Mouse (Mus musculus): ENCODE measurements at regions not wholly inside any gene's neighbourhood (a gene's known extent, or its start where the extent isn't known, plus 50 kb on each side); places are given as distances from the start of the nearest gene placed in this dataset.

- H3K9me3 ChIP-seq (replicated peaks; ENCODE audit: low read length): no peaks in the 10 kb centered on the region
These were observed 53.3 kb upstream of the Tgfbr2 start for GRCm38 (mm10) chr9:116228443-116228842.

DNA sequence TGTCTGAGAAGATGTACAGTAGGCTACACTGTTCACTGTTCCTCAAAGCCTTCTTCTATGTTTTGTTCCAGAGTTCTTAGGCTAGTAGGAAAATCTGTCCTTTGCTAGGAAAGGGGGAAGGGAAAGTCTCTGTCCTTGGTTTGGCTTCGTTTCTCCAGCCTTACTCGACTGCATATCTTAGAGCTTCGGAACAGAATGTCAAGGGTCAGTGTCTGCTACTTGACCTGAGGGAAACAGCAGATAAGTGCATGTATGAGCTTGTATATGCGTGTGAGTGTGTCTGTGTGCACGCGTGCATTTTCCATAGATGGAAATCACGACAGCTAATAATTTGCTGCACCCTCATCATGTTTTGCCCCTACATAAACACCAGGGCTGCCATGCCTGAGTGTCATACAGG, 52.6 kb upstream of the Tgfbr2 start:
- H3K4me3 ChIP-seq (replicated peaks in 1 of 3; ENCODE audit: low read depth in 2 of 3, low read length in 2 of 3, poor library complexity in 1 of 3): no peak overlapping the region
- no peak for TF ChIP-seq MXI1 (IDR thresholded peaks at IDR 0.05; ENCODE audit: low read depth, low read length)
- TF ChIP-seq GABPA (IDR thresholded peaks at IDR 0.05; ENCODE audit: insufficient replicate concordance, low read depth, low read length): no peak
- no peak for TF ChIP-seq MYC (IDR thresholded peaks at IDR 0.05; ENCODE audit: low read depth, low read length)
- H3K27me3 ChIP-seq (replicated peaks): no peaks in the 10 kb centered on the region
- no peaks in the 10 kb centered on the region for H3K36me3 ChIP-seq (replicated peaks in 1 of 2; ENCODE audit: control insufficient read depth in 1 of 2, insufficient read depth in 1 of 2, low read length in 1 of 2)
- in situ Hi-C loops (cut with MboI; ENCODE audit: low pct_ligation_motif_present, low pct_unique_long_range_greater_than_20kb, low sequenced_read_pairs): no loop called here
- peaks cover 7 to 40% of the 10 kb centered on the region in 2 experiments for H3K4me1 ChIP-seq (ENCODE audit: control insufficient read depth in 1 of 2, insufficient read depth in 2 of 2)
- H3K4me2 ChIP-seq (ENCODE audit: insufficient read depth, low read depth, poor library complexity, severe bottlenecking): no peak overlapping the region
- no peak overlapping the region for H3K9ac ChIP-seq (ENCODE audit: insufficient read depth, low read depth)
- H3K27ac ChIP-seq (ENCODE audit: insufficient read depth, low read depth): no peak overlapping the region
- H3K9me3 ChIP-seq (replicated peaks; ENCODE audit: low read length): no peaks in the 10 kb centered on the region
- dilution Hi-C loops (cut with MboI; ENCODE audit: extremely low pct_ligation_motif_present, extremely low pct_unique_long_range_greater_than_20kb, low sequenced_read_pairs): no loop called here
- DNase-seq (ENCODE audit: extremely low read depth): no peak
- H3K79me2 ChIP-seq (replicated peaks; ENCODE audit: control insufficient read depth, extremely low read depth, insufficient read depth, poor library complexity, severe bottlenecking): no peaks in the 10 kb centered on the region

More at GRCm38 (mm10) chr9:116228443-116228842, 53.3 kb upstream of the Tgfbr2 start:
- Histone ChIP-seq H3K27ac (ENCODE audit: insufficient read depth, low read depth) (no peak overlapping the region), H3K9ac (ENCODE audit: insufficient read depth, low read depth) (no peak overlapping the region), H3K4me3 (replicated peaks in 1 of 3; ENCODE audit: low read depth in 2 of 3, low read length in 2 of 3, poor library complexity in 1 of 3) (no peak overlapping the region), H3K27me3 (replicated peaks) (no peaks in the 10 kb centered on the region), H3K79me2 (replicated peaks; ENCODE audit: control insufficient read depth, extremely low read depth, insufficient read depth, poor library complexity, severe bottlenecking) (no peaks in the 10 kb centered on the region), H3K36me3 (replicated peaks in 1 of 2; ENCODE audit: control insufficient read depth in 1 of 2, insufficient read depth in 1 of 2, low read length in 1 of 2) (no peaks in the 10 kb centered on the region), H3K4me1 (ENCODE audit: control insufficient read depth in 1 of 2, insufficient read depth in 2 of 2) (peaks cover 7 to 38% of the 10 kb centered on the region in 2 experiments), H3K4me2 (ENCODE audit: insufficient read depth, low read depth, poor library complexity, severe bottlenecking) (no peak overlapping the region)
- DNase-seq (ENCODE audit: extremely low read depth): no peak
- dilution Hi-C loops (cut with MboI; ENCODE audit: extremely low pct_ligation_motif_present, extremely low pct_unique_long_range_greater_than_20kb, low sequenced_read_pairs) (no loop called here), in situ Hi-C loops (cut with MboI; ENCODE audit: low pct_ligation_motif_present, low pct_unique_long_range_greater_than_20kb, low sequenced_read_pairs) (no loop called here)
- TF ChIP-seq MAX (IDR thresholded peaks at IDR 0.05; ENCODE audit: low read length) (no peak), E2F4 (IDR thresholded peaks at IDR 0.05; ENCODE audit: insufficient replicate concordance, low read depth, low read length) (no peak), BHLHE40 (IDR thresholded peaks at IDR 0.05; ENCODE audit: low read depth, low read length) (no peak), ZC3H11A (IDR thresholded peaks at IDR 0.05; ENCODE audit: low read depth, low read length) (no peak), TBP (conservative IDR thresholded peaks at IDR 0.05; ENCODE audit: low read depth, low read length) (no peak), RCOR1 (conservative IDR thresholded peaks at IDR 0.05; ENCODE audit: low read depth, low read length) (no peak), KAT2A (IDR thresholded peaks at IDR 0.05; ENCODE audit: insufficient replicate concordance, low read length) (no peak), GABPA (IDR thresholded peaks at IDR 0.05; ENCODE audit: insufficient replicate concordance, low read depth, low read length) (no peak), HCFC1 (IDR thresholded peaks at IDR 0.05; ENCODE audit: low read depth, low read length) (no peak), MAZ (IDR thresholded peaks at IDR 0.05; ENCODE audit: low read depth, low read length) (no peak), ZKSCAN1 (IDR thresholded peaks at IDR 0.05; ENCODE audit: borderline replicate concordance, low read depth, low read length) (no peak), NELFE (IDR thresholded peaks at IDR 0.05; ENCODE audit: low read depth, low read length) (no peak), CHD2 (IDR thresholded peaks at IDR 0.05; ENCODE audit: low read length) (no peak), SMC3 (IDR thresholded peaks at IDR 0.05; ENCODE audit: low read depth, low read length) (no peak), ZMIZ1 (IDR thresholded peaks at IDR 0.05; ENCODE audit: low read depth, low read length) (no peak), SIN3A (IDR thresholded peaks at IDR 0.05; ENCODE audit: low read length) (no peak)
